Mouse (Mus musculus) lung, adult 2 months (tissue): Measurements from ENCODE around the gene Vsig10.

Experiments used
- CTCF ChIP-seq: fragments of 200-500 bp; IDR thresholded peaks from 2 replicates; pipeline ENCODE4 v1.5.1; 2011; ENCODE audit warnings: mild to moderate bottlenecking, low read length, control low read depth; ENCODE audit not compliant: insufficient read depth
- POLR2A ChIP-seq: fragments of 200-500 bp; IDR thresholded peaks from 2 replicates; pipeline ENCODE4 v1.6.1; 2011; ENCODE audit warnings: low read depth, mild to moderate bottlenecking, control low read depth, low read length, borderline replicate concordance; ENCODE audit errors: extremely low read depth

DNA sequence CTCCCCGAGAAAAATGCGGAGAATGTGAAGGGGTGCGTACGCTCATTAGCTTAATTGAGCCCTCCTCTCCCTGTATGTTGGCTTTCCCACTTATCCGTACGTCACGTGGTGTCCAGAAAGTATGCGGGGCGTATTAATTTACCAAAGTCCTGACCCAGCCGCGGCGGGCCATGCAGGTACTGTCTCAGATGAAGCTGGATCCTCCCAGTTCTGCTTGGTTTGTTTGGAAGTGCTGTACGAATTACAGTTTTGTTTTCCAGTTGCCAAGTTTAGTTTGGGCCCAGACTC, 41.3 kb downstream of the Vsig10 start:
- TF ChIP-seq POLR2A (no peak), CTCF (no peak)
